Mouse (Mus musculus): Measurements from ENCODE around the gene Hoxc5.

Hoxc5 gene

DNA sequence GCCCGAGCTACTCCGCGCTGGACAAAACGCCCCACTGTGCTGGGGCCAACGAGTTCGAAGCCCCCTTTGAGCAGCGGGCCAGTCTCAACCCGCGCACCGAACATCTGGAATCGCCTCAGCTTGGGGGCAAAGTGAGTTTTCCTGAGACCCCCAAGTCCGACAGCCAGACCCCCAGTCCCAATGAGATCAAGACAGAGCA, at the start of gene Hoxc5:
Gene Hoxc5 (plus strand): TSS at position 132 of the 199 bp plus-strand sequence.
- DNase-seq (ENCODE audit: low spot score) = no peak

DNA sequence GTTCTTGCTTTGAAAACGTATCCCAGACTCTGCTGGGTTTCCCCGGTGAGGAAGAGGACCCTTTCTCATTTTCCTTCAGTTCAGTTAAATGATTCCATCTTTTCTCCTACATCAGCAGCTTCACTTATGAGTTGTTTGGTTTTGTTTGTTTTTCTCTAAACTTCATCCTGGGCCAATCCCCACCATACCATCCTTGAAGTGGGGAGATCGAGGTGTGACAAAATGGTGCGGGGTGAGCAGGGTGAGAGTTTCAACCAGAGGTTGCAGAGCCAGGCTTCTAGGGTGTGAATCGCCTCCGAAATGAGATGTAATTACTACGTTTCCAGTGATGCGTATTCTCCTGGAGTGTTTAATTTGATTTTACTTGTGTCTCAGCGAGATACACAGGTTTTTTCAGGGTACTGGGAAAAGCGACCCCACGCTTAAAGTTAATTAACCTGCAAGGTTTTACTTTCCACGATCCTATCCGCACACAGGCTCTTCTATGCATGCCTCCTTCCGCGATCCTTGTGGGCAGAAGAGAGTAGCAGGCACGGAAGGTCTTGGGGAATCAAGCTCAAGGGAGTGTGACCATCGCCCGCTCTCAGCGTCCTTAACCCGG, 49.2 kb upstream of the Hoxc5 start:
- DNase-seq (ENCODE audit: low spot score) = peak; percentile 26

DNA sequence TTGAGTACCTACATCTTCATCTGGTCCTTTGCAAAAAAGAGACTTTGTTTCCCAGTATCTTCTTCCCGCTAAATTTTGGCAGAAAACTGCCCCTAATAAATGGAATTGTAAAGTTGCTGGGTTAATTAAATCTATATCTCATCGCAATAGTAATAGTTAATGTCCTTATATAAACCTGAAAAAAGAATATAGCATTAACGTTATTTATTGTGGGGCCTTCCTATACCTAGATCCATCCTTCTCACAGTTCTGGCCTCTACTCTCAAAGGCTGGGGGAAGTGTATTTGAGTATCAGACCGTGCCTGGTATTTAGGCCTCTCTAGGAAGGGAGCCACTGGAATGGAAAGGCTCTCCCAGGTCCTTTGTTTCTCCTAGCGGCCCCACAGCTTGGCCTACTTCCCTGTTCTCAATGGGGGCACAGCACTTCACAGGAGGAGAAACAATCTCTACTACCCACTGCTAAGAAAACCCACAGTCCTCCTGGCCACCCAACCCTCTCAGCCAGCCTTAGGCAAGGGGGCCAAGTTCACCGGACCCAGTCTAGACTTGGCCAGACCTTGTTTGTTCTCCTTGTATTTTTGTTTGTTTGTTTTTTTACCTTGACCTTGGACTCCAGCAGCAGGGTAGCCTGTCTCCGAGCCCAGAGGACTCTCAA, 48.5 kb upstream of the Hoxc5 start:
- peak; percentile 14 for DNase-seq (ENCODE audit: low spot score)

DNA sequence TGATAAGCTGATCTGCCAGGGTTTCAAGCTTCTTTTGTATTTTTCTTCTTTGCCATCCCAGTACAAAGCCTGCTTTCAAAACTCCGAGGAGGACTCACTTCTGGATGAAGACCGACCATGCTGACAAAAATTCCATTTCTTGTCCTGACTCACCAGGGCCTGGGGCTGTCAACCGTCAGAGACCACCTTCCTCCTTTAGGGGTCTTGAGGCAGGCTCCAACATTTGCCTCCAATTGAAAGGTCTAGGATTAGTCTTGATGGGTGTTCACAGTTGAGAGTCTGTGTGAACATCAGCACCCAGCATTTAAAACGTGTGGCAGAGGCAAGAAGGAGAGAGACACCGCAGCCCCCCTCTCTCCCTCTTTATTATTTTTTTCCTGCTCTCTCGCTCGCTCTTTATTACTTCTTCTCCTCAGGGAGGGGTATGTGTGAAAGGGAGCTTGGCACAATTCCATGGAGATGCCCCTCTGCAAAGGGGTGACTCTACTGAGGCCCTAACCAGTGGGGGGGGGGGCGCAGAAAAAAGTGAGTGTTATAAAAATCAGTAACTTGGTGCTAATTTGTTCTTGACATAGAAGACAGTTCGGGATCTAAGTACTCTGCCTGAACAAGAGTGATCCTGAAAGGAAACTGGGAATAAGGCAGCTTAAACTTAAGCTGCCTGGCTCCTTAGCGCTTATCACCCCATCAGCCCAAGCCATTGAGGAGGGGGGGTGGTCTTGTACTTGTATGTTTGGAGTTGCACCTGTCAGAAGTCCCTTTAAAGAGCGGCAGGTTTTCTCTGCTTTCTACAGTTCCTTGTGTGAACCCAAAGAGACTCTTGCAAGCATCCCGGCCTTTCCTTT, 47.7 kb upstream of the Hoxc5 start:
- DNase-seq (ENCODE audit: low spot score) = peak; percentile 4

DNA sequence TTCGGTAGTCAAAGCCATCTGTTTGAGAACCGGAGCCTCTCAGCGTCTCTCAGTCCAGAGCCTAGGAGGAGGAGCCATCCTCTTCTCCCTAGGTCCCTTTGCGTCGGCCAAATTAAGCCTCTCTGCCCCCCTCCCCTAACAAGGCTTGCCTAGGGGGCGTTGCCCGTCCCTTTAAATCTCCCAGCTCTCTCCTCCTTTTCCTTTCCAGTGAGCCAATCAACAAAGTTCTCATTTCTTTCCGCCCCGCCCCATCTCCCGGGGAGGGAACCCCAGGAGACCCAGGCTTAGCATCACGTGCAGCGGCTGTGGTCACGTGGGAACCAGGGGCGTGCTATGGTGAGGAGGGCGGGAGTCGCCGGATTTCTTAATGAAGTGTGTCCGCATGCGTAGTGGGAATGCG, 46.6 kb upstream of the Hoxc5 start:
- peak; percentile 91 for DNase-seq (ENCODE audit: low spot score)

DNA sequence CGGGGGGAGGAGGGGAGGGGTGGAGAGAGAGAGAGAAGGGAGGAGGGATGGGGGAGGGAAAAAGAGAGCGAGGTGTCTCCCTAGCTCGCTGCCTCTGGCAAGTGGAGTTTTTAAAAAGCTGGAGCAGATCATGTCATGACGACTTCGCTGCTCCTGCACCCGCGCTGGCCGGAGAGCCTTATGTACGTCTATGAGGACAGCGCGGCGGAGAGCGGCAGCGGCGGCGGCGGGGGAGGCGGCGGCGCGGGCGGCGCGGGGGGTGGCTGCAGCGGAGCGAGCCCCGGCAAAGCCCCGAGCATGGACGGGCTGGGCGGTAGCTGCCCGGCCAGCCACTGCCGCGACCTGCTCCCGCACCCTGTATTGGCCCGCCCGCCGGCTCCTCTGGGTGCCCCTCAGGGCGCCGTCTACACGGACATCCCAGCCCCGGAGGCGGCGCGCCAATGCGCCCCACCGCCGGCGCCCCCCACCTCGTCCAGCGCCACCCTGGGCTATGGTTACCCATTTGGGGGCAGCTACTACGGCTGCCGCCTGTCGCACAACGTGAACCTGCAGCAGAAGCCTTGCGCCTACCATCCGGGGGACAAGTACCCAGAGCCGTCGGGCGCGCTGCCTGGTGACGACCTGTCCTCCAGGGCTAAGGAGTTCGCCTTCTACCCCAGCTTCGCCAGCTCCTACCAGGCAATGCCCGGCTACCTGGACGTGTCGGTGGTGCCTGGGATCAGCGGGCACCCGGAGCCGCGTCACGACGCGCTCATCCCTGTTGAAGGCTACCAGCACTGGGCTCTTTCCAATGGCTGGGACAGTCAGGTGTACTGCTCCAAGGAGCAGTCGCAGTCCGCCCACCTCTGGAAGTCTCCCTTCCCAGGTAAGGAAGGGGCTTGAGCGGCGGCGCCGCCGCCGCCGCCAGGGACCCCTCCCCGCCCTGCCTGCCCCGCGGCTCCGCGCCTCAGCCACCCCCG, 45.9 kb upstream of the Hoxc5 start, which contains the start of gene Hoxc13:
Gene Hoxc13 (plus strand): TSS at position 51 of the 959 bp plus-strand sequence.
- peak; percentile 20 for DNase-seq (ENCODE audit: low spot score)

DNA sequence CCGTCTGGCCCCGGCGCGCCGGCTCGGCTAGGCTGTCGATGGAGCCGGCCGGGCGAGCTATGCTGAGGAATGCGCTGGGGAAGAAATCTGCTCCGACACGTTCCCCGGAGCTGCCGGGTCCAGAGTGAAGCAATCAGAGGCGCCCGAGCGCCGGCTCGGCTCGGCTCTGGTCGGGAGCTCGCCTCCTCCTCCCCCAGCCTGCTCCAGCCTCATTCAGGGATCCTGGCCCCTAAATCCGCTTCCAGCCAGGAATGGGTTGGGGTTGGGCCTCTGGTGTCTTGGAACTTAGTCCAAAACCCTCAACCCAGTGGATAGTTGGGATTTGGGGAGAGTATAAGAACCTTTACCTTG, 45.3 kb upstream of the Hoxc5 start:
- DNase-seq (ENCODE audit: low spot score) = peak; percentile 41

DNA sequence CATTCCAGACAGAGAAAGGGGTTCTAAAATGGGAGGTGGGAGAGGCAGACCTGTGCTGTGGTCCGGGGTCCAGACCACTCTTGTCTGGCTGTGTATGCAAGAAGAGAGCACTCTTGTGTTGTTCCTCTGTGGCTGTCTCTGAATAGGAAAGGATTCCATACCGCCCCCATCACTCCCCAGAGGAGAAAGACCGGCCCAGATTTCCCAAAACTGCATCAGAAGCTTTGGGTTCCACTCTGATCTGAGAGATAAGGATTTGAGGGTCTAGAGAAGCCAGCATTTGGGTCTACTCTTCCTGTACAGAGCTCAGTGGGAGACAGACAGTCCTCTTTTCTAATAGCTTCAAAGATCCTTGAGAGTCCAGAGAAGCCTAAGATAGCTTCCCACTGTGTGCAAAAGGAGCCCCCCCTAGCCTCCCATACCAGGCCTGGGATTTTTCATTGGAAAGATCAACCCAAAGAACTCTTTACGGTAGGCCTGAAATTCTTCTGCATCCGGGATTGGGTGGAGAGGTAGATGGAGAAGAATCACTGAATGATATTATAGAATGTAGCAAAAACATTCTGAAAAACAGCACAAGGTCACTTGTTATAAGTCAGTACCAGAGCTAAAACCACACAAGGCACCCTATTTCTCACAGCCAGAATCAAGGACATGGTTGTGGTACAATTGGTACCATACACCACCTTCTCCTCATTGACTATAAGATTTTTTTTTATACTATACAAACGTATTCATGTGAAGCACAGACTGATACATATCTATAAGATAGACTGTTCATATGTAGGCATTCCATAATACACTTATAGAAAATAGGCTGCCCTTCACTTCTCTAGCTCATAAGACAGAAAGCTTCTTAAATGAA, 44.4 kb upstream of the Hoxc5 start:
- DNase-seq (ENCODE audit: low spot score) = no peak

DNA sequence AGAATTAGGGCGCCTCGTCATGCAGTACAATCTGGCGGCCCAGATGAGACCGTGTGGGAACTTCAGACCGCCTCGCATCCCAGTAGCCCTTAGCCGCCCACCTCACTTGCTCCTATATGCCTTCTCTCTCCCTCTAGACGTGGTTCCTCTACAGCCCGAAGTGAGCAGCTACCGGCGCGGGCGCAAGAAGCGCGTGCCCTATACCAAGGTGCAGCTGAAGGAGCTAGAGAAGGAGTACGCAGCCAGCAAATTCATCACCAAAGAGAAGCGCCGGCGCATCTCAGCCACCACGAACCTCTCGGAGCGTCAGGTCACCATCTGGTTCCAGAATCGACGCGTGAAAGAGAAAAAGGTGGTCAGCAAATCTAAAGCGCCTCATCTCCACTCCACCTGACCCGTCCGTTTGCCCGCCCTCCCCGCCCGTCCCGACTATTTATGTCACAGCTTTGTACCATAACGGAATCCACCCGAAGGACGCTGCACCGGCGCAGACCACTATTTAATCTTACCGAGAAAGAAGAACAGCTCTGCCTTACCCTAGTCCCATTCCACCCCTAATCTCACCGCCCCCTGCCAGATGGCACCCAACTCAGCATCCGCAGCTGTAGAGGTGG, 40.1 kb upstream of the Hoxc5 start:
- DNase-seq (ENCODE audit: low spot score) = no peak

DNA sequence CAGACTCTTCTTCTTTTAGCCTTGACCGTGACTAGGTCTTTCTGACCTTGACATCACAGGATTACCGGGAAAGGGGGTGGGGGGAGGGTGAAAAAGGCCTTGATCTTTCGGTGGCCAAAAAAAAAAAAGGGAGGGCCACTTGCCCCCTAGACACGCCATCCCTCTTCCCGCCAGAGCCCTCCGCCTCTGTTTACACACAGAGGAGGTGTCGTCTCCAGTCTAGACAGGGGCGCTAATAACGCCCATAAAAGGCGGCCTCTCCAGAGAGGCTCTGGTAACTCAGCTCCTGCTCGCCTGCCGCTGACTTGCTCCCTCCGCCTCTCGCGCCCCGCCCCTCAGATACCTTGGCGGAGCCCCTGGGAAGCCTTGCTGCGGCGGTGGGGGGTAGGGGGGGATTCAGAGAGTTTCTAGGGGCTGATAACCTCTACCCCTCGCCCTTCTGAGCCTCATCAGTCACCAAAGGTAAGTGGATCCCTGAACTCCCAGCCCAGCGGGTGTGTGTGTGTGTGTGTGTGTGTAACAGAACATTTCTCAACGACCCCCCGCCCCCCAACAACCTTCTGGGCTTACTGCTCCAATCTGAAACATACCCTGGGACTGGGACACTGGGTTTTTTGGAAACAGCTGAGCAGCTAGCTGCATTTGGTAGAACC, 35.4 kb upstream of the Hoxc5 start:
- no peak for DNase-seq (ENCODE audit: low spot score)

DNA sequence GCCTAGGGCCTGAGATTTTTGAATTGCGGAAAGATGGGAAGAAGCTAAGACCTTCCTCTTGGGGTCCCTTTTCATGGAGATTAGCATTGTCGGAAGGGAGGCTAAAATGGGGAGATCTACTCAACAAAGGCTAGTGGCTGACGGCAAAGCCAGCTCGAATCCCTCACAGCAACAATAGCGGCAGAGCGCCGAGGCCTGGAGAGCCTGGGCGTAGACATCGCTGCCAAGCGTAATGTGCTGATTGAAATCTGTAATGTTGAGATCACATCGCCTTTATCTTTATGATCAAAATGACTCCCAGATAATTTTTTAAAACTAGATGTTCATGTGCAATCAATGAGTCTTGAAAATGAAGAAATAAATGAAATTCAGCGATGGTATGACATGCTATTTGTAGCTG, 32.8 kb upstream of the Hoxc5 start:
- peak; percentile 66 for DNase-seq (ENCODE audit: low spot score)

DNA sequence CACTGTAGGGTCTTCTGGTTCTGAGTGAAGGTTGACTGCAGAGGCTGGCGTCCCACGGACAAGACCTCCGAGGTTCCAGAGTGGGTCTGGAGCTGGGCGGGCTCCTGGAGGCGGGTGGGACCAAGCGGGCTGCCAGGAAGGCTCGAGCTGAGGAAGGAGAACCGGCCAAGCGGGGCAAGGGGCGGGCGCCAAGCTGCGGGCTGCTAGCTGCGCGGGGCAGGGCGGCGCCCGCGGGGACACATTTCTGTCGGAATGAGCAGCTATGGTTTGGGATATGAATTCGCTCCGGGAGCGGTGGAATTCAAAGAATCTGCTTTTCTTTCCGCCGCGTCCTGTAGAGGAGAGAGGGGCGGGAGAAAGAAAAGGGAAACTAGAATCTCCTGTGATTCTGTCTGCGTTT, 32.3 kb upstream of the Hoxc5 start:
- DNase-seq (ENCODE audit: low spot score) = no peak

DNA sequence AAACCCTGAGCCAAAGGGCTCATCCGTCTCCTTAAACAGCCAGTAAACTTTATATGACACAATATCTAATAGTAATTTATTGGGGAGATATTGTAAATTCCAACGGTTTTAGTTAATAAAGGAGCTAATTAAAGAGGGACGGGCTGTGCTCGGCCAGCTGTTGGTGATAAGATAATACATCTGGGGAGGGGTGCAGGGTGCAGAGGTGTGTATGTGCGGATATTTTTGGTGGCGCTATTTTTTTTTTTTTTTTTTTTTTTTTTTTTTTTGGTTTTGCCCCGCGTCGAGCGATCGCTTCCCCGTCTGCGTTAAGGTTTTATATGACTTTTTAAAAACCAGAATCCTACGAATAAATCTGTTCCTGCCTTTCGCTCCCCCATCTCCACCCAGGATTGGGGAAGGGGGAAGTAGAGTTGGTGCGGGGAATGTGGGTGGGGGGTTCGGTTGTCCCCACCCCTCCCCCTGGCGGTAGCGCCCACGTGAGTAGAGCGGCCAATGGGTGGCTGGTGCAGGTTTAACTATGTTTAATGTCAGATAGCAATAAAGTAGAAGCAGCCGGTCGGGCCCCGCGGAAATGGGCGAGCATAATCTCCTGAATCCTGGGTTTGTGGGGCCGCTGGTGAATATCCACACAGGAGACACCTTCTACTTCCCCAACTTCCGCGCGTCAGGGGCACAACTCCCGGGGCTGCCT, 30.8 kb upstream of the Hoxc5 start, which contains the start of gene Hoxc12:
Gene Hoxc12 (plus strand): TSS at position 479 of the 694 bp plus-strand sequence.
- DNase-seq (ENCODE audit: low spot score) = no peak

DNA sequence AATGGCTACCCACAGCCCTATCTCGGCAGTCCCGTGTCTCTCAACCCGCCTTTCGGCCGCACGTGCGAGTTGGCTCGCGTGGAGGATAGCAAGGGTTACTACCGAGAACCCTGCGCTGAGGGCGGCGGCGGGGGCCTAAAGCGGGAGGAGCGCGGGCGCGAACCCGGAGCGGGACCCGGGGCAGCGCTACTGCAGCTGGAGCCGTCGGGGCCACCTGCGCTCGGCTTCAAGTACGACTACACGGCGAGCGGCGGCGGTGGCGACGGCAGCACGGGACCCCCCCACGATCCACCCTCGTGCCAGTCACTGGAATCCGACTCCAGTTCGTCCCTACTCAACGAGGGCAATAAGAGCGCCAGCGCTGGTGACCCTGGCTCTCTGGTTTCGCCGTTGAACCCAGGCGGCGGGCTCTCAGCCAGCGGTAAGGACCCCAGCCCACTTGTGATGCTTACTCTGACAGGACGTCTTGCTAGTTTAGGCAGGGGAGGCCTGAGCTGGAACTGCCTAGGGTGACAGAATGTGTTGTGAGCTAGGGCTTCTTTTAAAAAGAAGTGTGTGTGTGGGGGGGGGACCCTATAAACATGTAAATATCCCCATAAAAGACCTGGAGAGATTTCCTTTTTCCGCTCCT, 30.1 kb upstream of the Hoxc5 start:
- no peak for DNase-seq (ENCODE audit: low spot score)

DNA sequence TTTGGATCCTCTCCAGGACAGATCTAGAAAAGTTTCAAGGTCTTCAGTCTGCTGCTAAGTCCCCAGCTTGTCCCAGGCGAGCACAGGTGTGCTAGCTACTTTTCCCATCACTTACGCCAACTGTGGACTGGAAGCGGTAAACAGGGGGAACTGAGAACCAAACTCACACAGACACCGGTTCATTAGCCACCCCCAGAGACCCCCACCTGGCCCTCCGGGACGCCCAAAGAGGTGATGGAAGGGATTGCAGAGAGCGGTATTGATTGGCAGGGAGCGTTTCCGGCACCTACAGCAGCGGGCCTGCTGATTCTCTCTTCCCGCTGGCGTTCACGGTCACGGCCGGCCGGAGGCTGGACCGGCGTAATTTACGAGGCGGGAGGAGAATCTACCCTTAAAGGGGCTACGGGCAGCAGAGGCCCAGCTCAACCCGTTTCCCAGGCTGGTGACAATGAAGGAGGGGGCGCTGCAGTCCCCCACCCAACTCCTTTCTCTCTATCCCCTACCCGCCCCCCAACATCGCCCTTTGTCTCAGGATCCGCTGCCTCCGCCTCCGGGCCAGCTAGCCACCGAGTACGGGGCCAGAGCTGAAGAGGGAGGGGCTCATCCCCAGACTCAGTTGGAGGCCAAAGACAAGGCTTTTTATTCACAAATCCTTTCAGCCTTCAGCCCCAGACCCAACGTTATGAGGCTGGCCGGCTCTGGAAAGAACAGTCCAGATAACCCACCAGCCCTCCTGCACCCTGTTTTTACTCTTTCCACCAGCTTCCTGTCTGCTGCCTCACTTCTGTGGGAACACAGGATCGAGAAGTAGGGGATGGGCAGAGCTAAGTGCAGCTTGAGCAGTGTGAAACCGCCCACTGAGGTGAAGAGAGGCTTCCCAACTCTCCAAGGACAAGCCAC, 27.7 kb upstream of the Hoxc5 start:
- no peak for DNase-seq (ENCODE audit: low spot score)

DNA sequence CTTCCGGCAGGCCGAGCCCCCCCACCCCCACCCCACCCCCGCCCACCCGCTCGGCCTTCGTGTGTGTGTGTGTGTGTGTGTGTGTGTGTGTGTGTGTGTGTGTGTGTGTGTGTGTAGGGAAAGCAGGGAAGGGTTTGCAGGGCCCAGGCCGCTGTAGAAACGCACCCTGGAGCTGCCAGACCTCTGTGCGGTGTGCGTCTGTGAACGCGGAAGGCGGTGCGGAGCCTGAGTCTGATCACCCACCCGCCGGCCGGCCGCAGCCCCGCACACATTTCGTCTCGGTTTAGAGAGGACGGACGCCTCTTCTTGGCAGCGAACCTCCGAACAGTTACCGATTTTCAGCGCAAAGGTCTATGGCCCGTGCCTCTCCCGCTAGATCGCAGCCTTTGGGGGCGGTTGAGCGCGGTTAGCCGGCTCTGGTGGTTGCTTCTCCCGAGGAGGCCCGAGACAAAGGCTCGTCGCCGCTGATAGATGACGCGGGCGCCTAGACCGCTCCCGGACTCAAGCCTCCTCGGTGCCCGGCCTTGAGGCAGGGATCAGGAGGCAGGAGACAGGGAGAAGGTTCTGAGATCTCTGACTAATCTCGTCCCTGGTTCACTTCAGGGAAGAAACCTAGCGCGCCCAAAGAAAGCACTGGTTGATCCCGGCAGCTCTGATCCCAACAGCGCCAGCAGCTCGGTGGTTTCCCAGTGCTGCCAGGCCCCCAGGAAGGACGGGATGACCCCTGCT, 24.3 kb upstream of the Hoxc5 start:
- peak; percentile 67 for DNase-seq (ENCODE audit: low spot score)

DNA sequence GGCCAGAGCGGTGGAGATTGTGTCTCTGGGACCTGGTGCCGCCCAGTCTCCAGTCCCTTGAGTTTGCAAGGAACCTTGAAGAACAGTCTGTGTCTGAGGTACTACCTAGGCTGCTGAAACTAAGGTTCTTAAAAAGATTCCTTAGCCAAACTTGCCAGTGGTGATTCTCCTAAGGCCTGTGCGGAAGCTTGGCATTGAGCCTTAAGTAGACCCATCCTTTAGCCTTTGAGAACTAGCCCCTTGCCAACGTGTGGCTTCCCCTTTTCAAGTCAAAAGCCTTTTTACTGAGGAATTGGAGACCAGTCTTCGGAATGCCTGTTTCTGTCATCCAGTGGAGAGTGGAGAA, 23.8 kb upstream of the Hoxc5 start:
- DNase-seq (ENCODE audit: low spot score) = no peak

All from embryo, embryonic 10 days (tissue).